Mouse (Mus musculus): ENCODE results near the gene 2310039H08Rik. TPM values are rescaled to one million over a fixed set of nuclear protein-coding genes. Genes with fewer than 3 reads are reported as not detected.
A peak's percentile ranks its signal among the peaks of the same experiment; 100 is the strongest.
"Not testable (repeated sequence)": the region's sequence is repeated elsewhere in the genome, so short reads cannot be mapped to it uniquely, and the experiment has no call there.

2310039H08Rik gene
- polyA plus RNA-seq, 1 experiment from 2014 or later, result 80.1 TPM

GRCm38 (mm10) chr17:46750580-46750979, 21.9 kb upstream of the 2310039H08Rik start:
- Histone ChIP-seq H3K9ac (replicated peaks; ENCODE audit: low read depth) (no peak overlapping the region), H3K4me3 (ENCODE audit: low read depth, low read length) (no peak overlapping the region), H3K9me3 (ENCODE audit: low read length) (no peaks in the 10 kb centered on the region), H3K4me2 (replicated peaks; ENCODE audit: low read depth, low read length) (no peak overlapping the region), H3K27me3 (replicated peaks; ENCODE audit: insufficient read depth, low read length) (no peaks in the 10 kb centered on the region), H3K36me3 (ENCODE audit: insufficient read depth, low read length) (peaks cover 9% of the 10 kb centered on the region; the same call in 1 of the 2 replicates), H3K4me1 (ENCODE audit: insufficient read depth, low read depth, low read length) (peaks cover 4% of the 10 kb centered on the region; the same call in 1 of the 2 replicates), H3K27ac (ENCODE audit: low read length) (no peak overlapping the region)
- WGBS, result 89% methylated on average over 4 of the region's 4 CpGs
- TF ChIP-seq CTCF (IDR thresholded peaks at IDR 0.05) (no peak), EP300 (IDR thresholded peaks at IDR 0.05) (no peak)
- ATAC-seq (no peak), DNase-seq (ENCODE audit: low spot score) (no peak)

- Histone ChIP-seq H3K27me3 (replicated peaks; ENCODE audit: insufficient read depth, low read length) (no peaks in the 10 kb centered on the region), H3K4me2 (replicated peaks; ENCODE audit: low read depth, low read length) (peak overlapping the region; percentile 84), H3K4me1 (ENCODE audit: insufficient read depth, low read depth, low read length) (peaks cover 4% of the 10 kb centered on the region; the same call in 1 of the 2 replicates), H3K4me3 (ENCODE audit: low read depth, low read length) (peak overlapping the region; percentile 77), H3K9ac (replicated peaks; ENCODE audit: low read depth) (peak overlapping the region; percentile 55), H3K27ac (ENCODE audit: low read length) (peak overlapping the region; percentile 91), H3K36me3 (ENCODE audit: insufficient read depth, low read length) (peaks cover 4% of the 10 kb centered on the region; the same call in 1 of the 2 replicates), H3K9me3 (ENCODE audit: low read length) (no peaks in the 10 kb centered on the region)
- DNase-seq (ENCODE audit: low spot score) (peak; percentile 65), ATAC-seq (peak; percentile 16)
- WGBS, result 15% methylated on average over 16 of the region's 16 CpGs
- no peak for TF ChIP-seq EP300 (IDR thresholded peaks at IDR 0.05)
- TF ChIP-seq CTCF (IDR thresholded peaks at IDR 0.05), result no peak
Measured at GRCm38 (mm10) chr17:46751056-46751793, 21.2 kb upstream of the 2310039H08Rik start.

GRCm38 (mm10) chr17:46751794-46752556, 20.5 kb upstream of the 2310039H08Rik start, which contains the start of gene Cnpy3:
TSS of gene Cnpy3 (minus strand) at chr17:46752214.
- peak within 1 kb of the TSS; percentile 55 for H3K9ac ChIP-seq (replicated peaks; ENCODE audit: low read depth)
- peaks cover 4% of the 10 kb centered on the region; the same call in 1 of the 2 replicates for H3K4me1 ChIP-seq (ENCODE audit: insufficient read depth, low read depth, low read length)
- H3K4me3 ChIP-seq (ENCODE audit: low read depth, low read length), result peak within 1 kb of the TSS; percentile 77
- H3K9me3 ChIP-seq (ENCODE audit: low read length), result no peaks in the 10 kb centered on the region
- H3K36me3 ChIP-seq (ENCODE audit: insufficient read depth, low read length), result peaks cover 4% of the 10 kb centered on the region; the same call in 1 of the 2 replicates
- TF ChIP-seq CTCF (IDR thresholded peaks at IDR 0.05) (no peak), EP300 (IDR thresholded peaks at IDR 0.05) (peak; percentile 50; the same call in 1 of the 2 replicates)
- H3K27ac ChIP-seq (ENCODE audit: low read length), result peak within 1 kb of the TSS; percentile 91
- peak within 1 kb of the TSS; percentile 84 for H3K4me2 ChIP-seq (replicated peaks; ENCODE audit: low read depth, low read length)
- peak; percentile 99 for ATAC-seq
- peak; percentile 99 for DNase-seq (ENCODE audit: low spot score)
- WGBS, result under 1% methylated on average over 50 of the region's 58 CpGs
- H3K27me3 ChIP-seq (replicated peaks; ENCODE audit: insufficient read depth, low read length), result no peaks in the 10 kb centered on the region

- H3K27me3 ChIP-seq (replicated peaks; ENCODE audit: insufficient read depth, low read length), result no peaks in the 10 kb centered on the region
- TF ChIP-seq CTCF (IDR thresholded peaks at IDR 0.05) (no peak), EP300 (IDR thresholded peaks at IDR 0.05) (no peak)
- no peaks in the 10 kb centered on the region for H3K9me3 ChIP-seq (ENCODE audit: low read length)
- 79% methylated on average over 12 of the region's 12 CpGs for WGBS
- H3K4me3 ChIP-seq (ENCODE audit: low read depth, low read length), result no peak overlapping the region
- no peaks in the 10 kb centered on the region for H3K36me3 ChIP-seq (ENCODE audit: insufficient read depth, low read length)
- no peak overlapping the region for H3K9ac ChIP-seq (replicated peaks; ENCODE audit: low read depth)
- H3K27ac ChIP-seq (ENCODE audit: low read length), result no peak overlapping the region
- DNase-seq (ENCODE audit: low spot score), result no peak
- no peaks in the 10 kb centered on the region for H3K4me1 ChIP-seq (ENCODE audit: insufficient read depth, low read depth, low read length)
- no peak overlapping the region for H3K4me2 ChIP-seq (replicated peaks; ENCODE audit: low read depth, low read length)
- no peak for ATAC-seq
Measured at GRCm38 (mm10) chr17:46758753-46759152, 13.7 kb upstream of the 2310039H08Rik start.

DNA sequence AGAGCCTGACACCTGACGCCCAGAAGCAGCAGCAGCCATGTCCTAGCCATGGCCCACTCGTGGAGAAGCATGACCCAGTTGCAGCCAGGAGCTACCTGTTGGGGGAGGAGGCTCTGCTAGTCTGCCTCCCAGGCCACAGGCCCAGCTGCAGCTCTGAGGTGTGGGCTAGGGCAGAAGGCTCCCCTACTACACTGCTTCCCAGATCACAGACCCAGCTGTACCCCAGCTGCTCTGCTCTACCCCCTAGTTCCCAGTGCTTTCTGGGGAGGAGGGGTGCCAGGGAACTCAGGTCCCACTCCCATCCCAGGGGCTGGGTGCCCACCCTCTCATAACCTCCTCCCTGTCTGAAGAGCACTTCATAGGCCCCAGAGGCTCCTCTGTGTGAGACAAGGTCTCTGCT, 8.9 kb upstream of the 2310039H08Rik start, which contains the start of gene Ptcra:
Gene Ptcra (minus strand): TSS at position 169 of the 400 bp plus-strand sequence.
- no peaks in the 10 kb centered on the region for H3K27me3 ChIP-seq (replicated peaks; ENCODE audit: insufficient read depth, low read length)
- no peaks in the 10 kb centered on the region for H3K4me1 ChIP-seq (ENCODE audit: insufficient read depth, low read depth, low read length)
- WGBS, result 59% methylated on average over 2 of the region's 2 CpGs
- H3K36me3 ChIP-seq (ENCODE audit: insufficient read depth, low read length), result no peaks in the 10 kb centered on the region
- H3K9ac ChIP-seq (replicated peaks; ENCODE audit: low read depth), result no peak within 1 kb of the TSS
- H3K27ac ChIP-seq (ENCODE audit: low read length), result no peak within 1 kb of the TSS
- H3K9me3 ChIP-seq (ENCODE audit: low read length), result no peaks in the 10 kb centered on the region
- no peak for TF ChIP-seq EP300 (IDR thresholded peaks at IDR 0.05)
- TF ChIP-seq CTCF (IDR thresholded peaks at IDR 0.05), result no peak
- DNase-seq (ENCODE audit: low spot score) (no peak), ATAC-seq (no peak)
- H3K4me3 ChIP-seq (ENCODE audit: low read depth, low read length), result no peak within 1 kb of the TSS
- no peak within 1 kb of the TSS for H3K4me2 ChIP-seq (replicated peaks; ENCODE audit: low read depth, low read length)

- not testable (repeated sequence) for H3K9me3 ChIP-seq (ENCODE audit: low read length); H3K36me3 ChIP-seq (ENCODE audit: insufficient read depth, low read length); H3K27me3 ChIP-seq (replicated peaks; ENCODE audit: insufficient read depth, low read length); H3K27ac ChIP-seq (ENCODE audit: low read length); H3K4me3 ChIP-seq (ENCODE audit: low read depth, low read length); DNase-seq (ENCODE audit: low spot score); H3K4me2 ChIP-seq (replicated peaks; ENCODE audit: low read depth, low read length); H3K9ac ChIP-seq (replicated peaks; ENCODE audit: low read depth); H3K4me1 ChIP-seq (ENCODE audit: insufficient read depth, low read depth, low read length); ATAC-seq
- 56% methylated on average over 7 of the region's 9 CpGs for WGBS
Measured at GRCm38 (mm10) chr17:46764916-46765315, 7.5 kb upstream of the 2310039H08Rik start.
